Mouse (Mus musculus) intestine, postnatal 0 days (tissue): ENCODE data around the gene Tpst2. TPM values are rescaled to one million over a fixed set of nuclear protein-coding genes. Genes with fewer than 3 reads are reported as not detected.

Source experiments
- ATAC-seq: fragments of 200-750 bp; cut with Nextera tagmentation; 2 replicates; pipeline ENCODE4 v1.8.0; 2017; ENCODE audit warnings: mild to moderate bottlenecking, moderate TSS enrichment, moderate library complexity
- H3K27ac ChIP-seq: fragments of 300-500 bp; sonication (generic); 2 replicates; pipeline ENCODE4 v1.5.1; 2014; ENCODE audit warnings: mild to moderate bottlenecking, low read depth, low read length, moderate library complexity
- H3K27me3 ChIP-seq: fragments of 300-500 bp; sonication (generic); replicated peaks from 2 replicates; pipeline ENCODE4 v1.6.1; 2014; ENCODE audit warnings: low read length, mixed read lengths; ENCODE audit not compliant: control insufficient read depth, insufficient read depth
- H3K36me3 ChIP-seq: fragments of 300-500 bp; sonication (generic); 2 replicates; pipeline ENCODE4 v1.6.1; 2014; ENCODE audit warnings: mild to moderate bottlenecking, moderate library complexity; ENCODE audit not compliant: control insufficient read depth, insufficient read depth
- H3K4me1 ChIP-seq: fragments of 300-500 bp; sonication (generic); replicated peaks from 2 replicates; pipeline ENCODE4 v1.6.1; 2014; ENCODE audit warnings: antibody characterized with exemption, low read length, mixed read lengths; ENCODE audit not compliant: control insufficient read depth, insufficient read depth
- H3K4me2 ChIP-seq: fragments of 300-500 bp; sonication (generic); replicated peaks from 2 replicates; pipeline ENCODE4 v1.6.1; 2014; ENCODE audit warnings: low read depth, mild to moderate bottlenecking, moderate library complexity
- H3K4me3 ChIP-seq: fragments of 300-500 bp; sonication (generic); 2 replicates; pipeline ENCODE4 v1.5.1; 2014; ENCODE audit warnings: low read depth, low read length
- H3K9ac ChIP-seq: fragments of 300-500 bp; sonication (generic); 2 replicates; pipeline ENCODE4 v1.6.1; 2014; ENCODE audit warnings: mild to moderate bottlenecking, low read depth, low read length
- H3K9me3 ChIP-seq: fragments of 300-500 bp; sonication (generic); 2 replicates; pipeline ENCODE4 v1.6.1; 2016; ENCODE audit warnings: mixed run types; ENCODE audit not compliant: control insufficient read depth
- CTCF ChIP-seq: sonication (generic); IDR thresholded peaks from 2 replicates; pipeline ENCODE4 v1.5.1; 2016; ENCODE audit warnings: low read depth, mild to moderate bottlenecking, control low read depth, antibody characterized with exemption, moderate library complexity
- WGBS: fragments of 180-500 bp; shearing (Covaris S2); extraction: QIAGEN DNeasy Blood & Tissue Kit; methylation state at CpG from one replicate; pipeline ENCODE4 v1.1.7; 2014; 5-methylcytosine and 5-hydroxymethylcytosine counted together
- polyA plus RNA-seq: library from polyadenylated mRNA; unstranded; fragments of >200 nt; fragmentation: Nextera tagmentation; extraction: Ambion mirVana; gene quantifications from 2 replicates; pipeline ENCODE4 v1.2.1, GENCODE M21; 2015

The Tpst2 gene
- polyA plus RNA-seq, 1 experiment from 2014 or later: 45.3 TPM

DNA sequence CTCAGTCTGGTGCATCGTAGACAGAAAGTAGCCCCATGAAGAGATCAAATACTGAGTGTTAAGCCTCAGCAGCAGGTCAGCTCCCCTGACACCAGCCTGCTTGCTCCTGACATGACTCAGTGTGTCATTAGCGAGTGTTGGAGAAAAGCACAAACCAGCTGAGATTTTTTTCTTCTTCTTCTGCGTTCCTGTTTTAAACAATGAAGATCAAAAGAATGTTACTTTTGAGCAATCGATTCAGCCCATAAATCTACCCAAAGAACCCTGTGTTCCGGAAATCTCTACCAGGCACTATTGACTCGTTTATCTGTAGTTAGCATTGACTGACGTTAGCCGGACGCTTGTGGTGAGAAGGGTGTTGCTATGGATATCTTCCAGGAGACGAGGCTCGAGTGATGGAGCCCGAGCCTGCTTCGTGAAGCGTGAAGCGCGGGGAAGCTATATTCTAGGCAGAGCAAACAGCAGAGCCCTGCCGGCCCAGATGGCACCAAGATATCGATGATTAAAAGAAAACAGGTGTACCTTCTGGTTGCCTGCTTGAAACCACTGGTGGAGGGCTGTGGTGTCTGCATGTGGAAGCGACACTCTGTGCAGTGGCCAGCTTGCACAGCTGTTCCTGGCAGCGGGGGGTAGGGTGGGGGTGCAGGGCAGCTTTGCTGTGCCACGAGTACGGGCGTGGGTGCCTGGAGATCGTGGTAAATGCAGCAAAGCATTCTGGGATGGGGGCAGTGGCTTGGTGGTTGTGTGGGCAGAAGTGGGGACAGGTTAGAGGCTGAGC lies 5.5 kb upstream of the Tpst2 start:
- Histone ChIP-seq H3K27ac (no peak overlapping the region), H3K4me3 (no peak overlapping the region), H3K4me2 (no peak overlapping the region), H3K27me3 (peaks cover 8% of the 10 kb centered on the region; the same call in 1 of the 2 replicates), H3K4me1 (0 out of 2 replicates have a peak, but pooled peaks cover 4% of the 10 kb centered on the region), H3K36me3 (no peaks in the 10 kb centered on the region), H3K9ac (no peak overlapping the region), H3K9me3 (no peaks in the 10 kb centered on the region)
- WGBS: 42% methylated on average over 24 of the region's 24 CpGs
- no peak for TF ChIP-seq CTCF
- no peak for ATAC-seq

DNA sequence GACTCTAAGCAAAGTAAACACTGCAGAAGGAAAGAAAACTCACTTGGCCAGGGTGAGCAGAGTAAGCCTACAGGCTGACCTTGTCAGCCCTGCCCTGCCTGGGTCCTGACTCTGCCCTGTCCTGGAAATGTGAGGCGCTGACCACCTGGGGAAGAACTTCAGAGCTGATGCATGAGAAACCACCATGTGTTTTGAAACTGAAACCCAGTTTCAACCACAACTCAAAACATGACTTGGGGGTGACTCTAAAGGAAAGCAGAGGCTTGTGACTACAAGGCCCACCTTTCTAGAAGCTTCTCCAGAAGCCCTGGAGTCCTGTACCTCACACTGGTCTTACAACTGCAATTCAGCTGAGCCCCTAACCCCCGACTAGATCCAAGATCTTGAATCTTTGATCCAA lies 3.6 kb upstream of the Tpst2 start:
- Histone ChIP-seq H3K9ac (no peak overlapping the region), H3K4me2 (no peak overlapping the region), H3K4me1 (peaks cover 6% of the 10 kb centered on the region; the same call in 1 of the 2 replicates), H3K36me3 (no peaks in the 10 kb centered on the region), H3K4me3 (no peak overlapping the region), H3K9me3 (no peaks in the 10 kb centered on the region), H3K27me3 (peaks cover 8% of the 10 kb centered on the region; the same call in 1 of the 2 replicates), H3K27ac (no peak overlapping the region)
- TF ChIP-seq CTCF: no peak
- ATAC-seq: no peak
- 53% methylated on average over 2 of the region's 2 CpGs for WGBS

DNA sequence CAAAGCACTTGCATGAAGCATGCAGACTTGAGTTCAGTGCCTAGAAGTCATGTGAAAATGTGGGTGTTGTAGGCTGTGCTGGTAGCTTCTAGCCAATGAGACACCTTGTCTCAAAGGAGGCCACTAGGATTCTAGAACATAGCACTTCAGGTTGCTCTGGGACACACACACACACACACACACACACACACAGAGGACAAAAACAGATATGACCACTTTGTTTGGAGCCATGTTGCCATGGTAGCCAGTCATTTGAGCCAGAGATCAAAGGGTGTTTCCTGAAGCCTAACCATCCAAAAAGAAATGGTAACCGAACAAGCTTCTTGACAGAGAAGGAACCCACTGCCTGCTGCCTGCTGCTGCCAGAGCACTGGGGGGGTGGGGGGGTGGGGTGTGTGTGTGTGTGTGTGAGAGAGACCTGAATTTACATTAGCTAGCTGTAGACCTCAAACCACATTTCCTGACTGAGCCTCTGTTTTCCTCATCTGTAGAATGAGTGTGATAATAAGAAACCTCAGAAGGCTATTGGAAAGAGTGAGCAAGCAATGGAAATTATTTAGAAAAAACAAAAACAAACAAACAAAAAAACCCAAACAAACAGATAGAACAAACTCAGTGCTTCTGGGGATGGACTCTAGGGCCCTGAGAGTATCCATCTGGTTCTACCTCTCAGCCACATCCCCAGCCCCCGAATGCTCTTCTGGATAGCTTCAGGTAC lies 2.6 kb upstream of the Tpst2 start:
- no peak overlapping the region for H3K27ac ChIP-seq
- no peaks in the 10 kb centered on the region for H3K36me3 ChIP-seq
- no peak for TF ChIP-seq CTCF
- no peak overlapping the region for H3K4me3 ChIP-seq
- ATAC-seq: no peak
- H3K27me3 ChIP-seq: peaks cover 8% of the 10 kb centered on the region; the same call in 1 of the 2 replicates
- no peaks in the 10 kb centered on the region for H3K9me3 ChIP-seq
- peaks cover 6% of the 10 kb centered on the region; the same call in 1 of the 2 replicates for H3K4me1 ChIP-seq
- H3K9ac ChIP-seq: no peak overlapping the region
- WGBS: 49% methylated on average over 2 of the region's 2 CpGs
- no peak overlapping the region for H3K4me2 ChIP-seq

DNA sequence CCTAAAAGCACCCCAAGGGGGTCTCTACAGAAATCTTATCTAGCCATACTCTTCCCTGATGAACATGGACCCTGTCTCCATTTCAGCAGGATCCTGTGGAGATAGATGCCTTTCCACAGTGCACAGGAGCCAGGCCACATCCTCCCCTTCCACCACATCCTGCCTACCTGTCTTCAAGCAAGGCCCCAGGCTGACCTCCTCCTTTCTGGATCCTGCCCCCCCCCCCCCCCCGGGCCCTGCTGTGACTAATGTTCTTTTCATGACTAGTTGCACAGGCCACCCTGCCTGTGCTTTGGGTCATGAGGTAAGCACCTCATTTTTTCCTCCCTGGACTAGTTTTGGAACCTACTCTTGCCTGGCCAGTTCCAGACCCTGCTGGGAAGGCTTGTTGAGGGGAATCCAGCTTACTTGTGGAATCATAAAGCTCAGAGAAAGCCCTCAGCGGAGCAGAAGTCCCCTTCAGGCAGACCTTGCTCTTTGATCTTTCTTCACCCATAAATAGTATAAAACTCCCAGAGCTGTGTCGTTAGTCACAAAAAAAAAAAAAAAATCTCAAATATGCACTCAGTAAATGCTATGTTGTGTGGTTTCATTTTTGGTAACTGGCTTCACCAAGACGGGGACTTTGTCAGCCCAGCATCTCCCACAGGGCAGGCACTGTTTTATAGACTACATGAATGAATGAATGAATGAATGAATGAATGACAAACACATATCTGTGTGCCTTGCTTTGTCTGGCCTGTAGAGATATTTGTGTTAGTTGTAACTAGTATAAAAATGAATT lies 1.3 kb upstream of the Tpst2 start:
- H3K4me1 ChIP-seq: peaks cover 6% of the 10 kb centered on the region; the same call in 1 of the 2 replicates
- WGBS: 35% methylated on average over 4 of the region's 4 CpGs
- no peak overlapping the region for H3K27ac ChIP-seq
- H3K36me3 ChIP-seq: no peaks in the 10 kb centered on the region
- TF ChIP-seq CTCF: no peak
- no peak overlapping the region for H3K9ac ChIP-seq
- ATAC-seq: no peak
- peaks cover 8% of the 10 kb centered on the region; the same call in 1 of the 2 replicates for H3K27me3 ChIP-seq
- no peaks in the 10 kb centered on the region for H3K9me3 ChIP-seq
- H3K4me2 ChIP-seq: peak overlapping the region; percentile 73; the same call in 1 of the 2 replicates
- H3K4me3 ChIP-seq: peak overlapping the region; percentile 43; the same call in 1 of the 2 replicates

DNA sequence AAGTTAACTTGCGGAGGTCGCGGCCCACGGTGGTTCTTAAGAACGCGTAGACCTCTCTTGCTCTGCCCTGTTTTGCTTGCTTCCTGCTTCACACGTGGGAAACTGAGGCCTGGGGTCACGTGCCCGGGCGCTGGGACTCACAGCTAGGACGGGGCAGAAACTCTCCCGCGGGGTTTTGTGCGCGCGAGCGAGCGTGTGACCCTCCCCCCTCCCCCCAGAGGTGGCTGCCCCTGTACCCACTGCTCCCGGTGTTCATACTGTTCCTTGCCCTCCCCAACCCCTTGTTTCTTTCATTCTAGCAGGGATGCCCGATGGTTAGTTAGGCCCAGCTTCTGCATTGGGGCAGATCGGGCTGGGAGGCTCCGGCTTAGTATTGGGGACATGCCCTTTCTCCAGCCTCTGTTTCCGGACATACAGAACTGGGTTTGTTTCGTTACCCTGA lies 437 bp downstream of the Tpst2 start:
- Histone ChIP-seq H3K36me3 (no peaks in the 10 kb centered on the region), H3K4me3 (peak overlapping the region; percentile 69), H3K9me3 (no peaks in the 10 kb centered on the region), H3K4me1 (peaks cover 6% of the 10 kb centered on the region; the same call in 1 of the 2 replicates), H3K9ac (peak overlapping the region; percentile 83), H3K27me3 (peaks cover under 1% of the 10 kb centered on the region; the same call in 1 of the 2 replicates), H3K4me2 (peak overlapping the region; percentile 92), H3K27ac (peak overlapping the region; percentile 80)
- 1% methylated on average over 22 of the region's 24 CpGs for WGBS
- no peak for TF ChIP-seq CTCF
- no peak; the same call in 1 of the 2 replicates for ATAC-seq
